Mouse (Mus musculus): ENCODE data around the gene Nectin2. TPM values are rescaled to one million over a fixed set of nuclear protein-coding genes. Genes with fewer than 3 reads are reported as not detected.
"Not testable (repeated sequence)": the region's sequence is repeated elsewhere in the genome, so short reads cannot be mapped to it uniquely, and the experiment has no call there.

Gene Nectin2
- polyA plus RNA-seq, 1 experiment from 2014 or later, result 46.7 TPM

DNA sequence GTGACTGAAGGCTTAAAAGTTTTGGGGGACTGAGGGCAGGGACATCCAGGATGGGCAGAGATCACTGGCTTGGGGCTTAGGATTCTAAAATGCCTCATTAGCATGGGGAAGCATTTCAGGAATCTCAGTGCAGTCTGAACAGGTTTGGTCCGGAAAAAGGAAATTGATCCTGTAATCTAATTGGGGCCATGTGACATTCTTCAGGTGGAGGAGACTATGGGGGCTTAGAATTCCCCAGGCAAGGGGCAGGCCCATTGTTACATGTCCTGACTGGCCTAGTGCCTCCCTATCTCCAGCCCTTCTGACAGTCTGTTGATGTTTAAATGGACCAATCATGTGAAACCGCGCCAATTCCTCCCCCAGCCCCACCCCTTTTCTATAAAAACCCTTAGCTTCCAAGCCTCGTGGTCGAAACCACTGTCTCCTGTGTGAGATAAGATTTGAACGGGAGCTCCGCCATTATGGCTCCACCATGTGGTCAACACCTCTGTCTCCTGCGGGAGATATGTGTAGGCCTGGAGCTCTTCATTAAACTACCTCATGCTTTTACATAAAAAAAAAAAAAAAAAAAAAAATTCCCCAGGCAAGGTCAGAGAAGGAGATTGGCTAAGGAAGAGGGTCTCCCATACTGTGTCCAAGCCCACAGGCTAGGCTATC, 63.2 kb downstream of the Nectin2 start:
- not testable (repeated sequence) for H3K4me2 ChIP-seq (replicated peaks); DNase-seq (ENCODE audit: low spot score); H3K4me3 ChIP-seq (replicated peaks; ENCODE audit: low read length); H3K36me3 ChIP-seq (replicated peaks; ENCODE audit: control insufficient read depth, insufficient read depth); H3K9me3 ChIP-seq (ENCODE audit: control insufficient read depth, low read length); H3K27me3 ChIP-seq (ENCODE audit: control insufficient read depth, insufficient read depth, low read length); ATAC-seq (ENCODE audit: low FRiP score); H3K9ac ChIP-seq; H3K4me1 ChIP-seq (replicated peaks; ENCODE audit: control insufficient read depth, insufficient read depth, low read length); H3K27ac ChIP-seq
- 87% methylated on average over 8 of the region's 8 CpGs for WGBS

DNA sequence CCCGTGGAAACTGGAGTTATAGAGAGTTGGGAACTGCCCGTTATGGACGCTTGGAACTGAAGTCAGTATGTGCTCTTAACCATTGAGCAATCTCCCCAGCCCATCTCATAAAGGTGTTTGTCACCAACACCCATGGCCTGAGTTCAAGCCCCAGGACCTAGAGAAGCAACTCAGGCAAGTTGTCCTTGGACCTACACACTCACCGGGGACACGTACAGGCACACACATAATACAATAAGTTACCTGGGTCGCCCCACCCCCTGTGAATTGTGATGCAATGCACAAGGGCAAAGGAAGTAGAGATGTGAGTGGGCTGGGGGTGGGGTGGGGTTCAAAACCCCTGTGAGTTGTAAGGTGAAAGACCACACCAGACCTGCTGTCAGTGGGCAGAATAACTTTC, 63.8 kb downstream of the Nectin2 start:
- Histone ChIP-seq H3K9me3 (ENCODE audit: control insufficient read depth, low read length) (no peaks in the 10 kb centered on the region), H3K9ac (no peak overlapping the region), H3K4me1 (replicated peaks; ENCODE audit: control insufficient read depth, insufficient read depth, low read length) (no peaks in the 10 kb centered on the region), H3K4me3 (replicated peaks; ENCODE audit: low read length) (no peak overlapping the region), H3K4me2 (replicated peaks) (no peak overlapping the region), H3K27ac (no peak overlapping the region), H3K27me3 (ENCODE audit: control insufficient read depth, insufficient read depth, low read length) (no peaks in the 10 kb centered on the region), H3K36me3 (replicated peaks; ENCODE audit: control insufficient read depth, insufficient read depth) (no peaks in the 10 kb centered on the region)
- 87% methylated on average over 6 of the region's 6 CpGs for WGBS
- ATAC-seq (ENCODE audit: low FRiP score) (no peak), DNase-seq (ENCODE audit: low spot score) (no peak)

DNA sequence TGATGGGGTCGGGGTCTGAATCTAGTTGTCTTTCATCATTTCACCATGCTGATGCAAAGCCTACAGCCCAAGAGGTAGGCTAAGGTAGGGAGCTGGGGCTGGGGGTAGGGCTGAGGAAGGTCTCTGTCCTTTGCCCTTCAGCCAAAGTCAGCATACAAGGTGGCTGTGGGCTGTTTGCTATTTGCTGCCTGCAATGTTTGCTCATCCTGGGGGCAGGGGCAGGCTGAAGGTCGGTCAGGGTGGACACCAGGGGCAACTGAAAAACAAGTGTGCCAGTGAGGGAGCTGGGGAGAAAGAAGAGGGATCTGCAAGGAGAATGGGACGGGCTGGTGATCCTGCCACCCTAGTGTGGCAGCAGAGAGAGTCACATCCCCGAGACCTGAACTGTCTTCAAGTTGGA, 64.9 kb downstream of the Nectin2 start:
- Histone ChIP-seq H3K4me2 (replicated peaks) (no peak overlapping the region), H3K36me3 (replicated peaks; ENCODE audit: control insufficient read depth, insufficient read depth) (no peaks in the 10 kb centered on the region), H3K4me3 (replicated peaks; ENCODE audit: low read length) (no peak overlapping the region), H3K27me3 (ENCODE audit: control insufficient read depth, insufficient read depth, low read length) (no peaks in the 10 kb centered on the region), H3K9me3 (ENCODE audit: control insufficient read depth, low read length) (no peaks in the 10 kb centered on the region), H3K4me1 (replicated peaks; ENCODE audit: control insufficient read depth, insufficient read depth, low read length) (no peaks in the 10 kb centered on the region), H3K27ac (no peak overlapping the region), H3K9ac (no peak overlapping the region)
- no peak for ATAC-seq (ENCODE audit: low FRiP score)
- 67% methylated on average over 4 of the region's 4 CpGs for WGBS
- DNase-seq (ENCODE audit: low spot score), result no peak

DNA sequence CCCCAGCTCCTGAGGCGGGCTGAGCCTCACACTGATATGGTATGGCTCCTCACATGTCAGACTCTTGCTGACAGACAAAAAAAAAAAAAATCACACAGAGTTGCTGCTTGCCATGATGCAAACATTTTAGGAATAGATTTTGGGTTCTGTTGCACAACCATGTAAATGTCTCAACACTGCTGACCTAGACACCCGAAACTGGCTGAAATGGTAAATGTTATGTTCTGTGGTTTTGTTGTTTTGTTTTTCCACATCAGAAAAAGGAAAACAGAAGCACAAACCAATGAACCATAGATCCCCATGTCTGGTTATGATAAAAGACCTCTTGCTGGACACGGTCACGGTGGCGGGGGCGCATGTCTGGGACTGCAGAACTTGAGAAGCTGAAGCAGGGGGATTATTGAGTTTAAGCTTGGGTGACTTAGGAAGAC, 66.5 kb downstream of the Nectin2 start:
- Histone ChIP-seq H3K9ac (no peak overlapping the region), H3K36me3 (replicated peaks; ENCODE audit: control insufficient read depth, insufficient read depth) (no peaks in the 10 kb centered on the region), H3K4me3 (replicated peaks; ENCODE audit: low read length) (no peak overlapping the region), H3K4me2 (replicated peaks) (no peak overlapping the region), H3K27ac (no peak overlapping the region), H3K9me3 (ENCODE audit: control insufficient read depth, low read length) (no peaks in the 10 kb centered on the region), H3K4me1 (replicated peaks; ENCODE audit: control insufficient read depth, insufficient read depth, low read length) (no peaks in the 10 kb centered on the region), H3K27me3 (ENCODE audit: control insufficient read depth, insufficient read depth, low read length) (no peaks in the 10 kb centered on the region)
- 88% methylated on average over 6 of the region's 6 CpGs for WGBS
- no peak for ATAC-seq (ENCODE audit: low FRiP score)
- DNase-seq (ENCODE audit: low spot score), result no peak

DNA sequence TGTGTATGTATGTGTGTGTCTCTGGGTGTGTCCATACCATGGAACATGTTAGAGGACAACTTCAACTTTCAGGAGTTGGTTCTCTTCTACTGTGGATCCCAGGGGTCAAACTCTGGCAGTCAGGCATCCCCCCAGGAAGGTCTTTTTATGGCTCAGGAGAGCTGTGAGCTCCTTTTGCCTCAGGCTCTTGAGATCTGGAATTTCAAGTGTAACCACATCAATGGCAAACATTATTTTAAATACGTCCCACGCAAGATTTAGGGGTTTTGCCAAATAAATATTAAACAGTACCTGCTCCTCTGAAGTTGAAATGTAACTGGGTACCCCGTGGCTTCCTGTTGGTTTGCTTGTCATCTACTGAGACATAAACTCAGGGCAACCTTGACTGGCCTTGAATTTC, 67.3 kb downstream of the Nectin2 start:
- Histone ChIP-seq H3K4me3 (replicated peaks; ENCODE audit: low read length) (no peak overlapping the region), H3K27ac (no peak overlapping the region), H3K4me2 (replicated peaks) (no peak overlapping the region), H3K9ac (no peak overlapping the region), H3K9me3 (ENCODE audit: control insufficient read depth, low read length) (no peaks in the 10 kb centered on the region), H3K4me1 (replicated peaks; ENCODE audit: control insufficient read depth, insufficient read depth, low read length) (no peaks in the 10 kb centered on the region), H3K36me3 (replicated peaks; ENCODE audit: control insufficient read depth, insufficient read depth) (no peaks in the 10 kb centered on the region), H3K27me3 (ENCODE audit: control insufficient read depth, insufficient read depth, low read length) (no peaks in the 10 kb centered on the region)
- WGBS, result 83% methylated on average over 3 of the region's 3 CpGs
- DNase-seq (ENCODE audit: low spot score) (no peak), ATAC-seq (ENCODE audit: low FRiP score) (no peak)

DNA sequence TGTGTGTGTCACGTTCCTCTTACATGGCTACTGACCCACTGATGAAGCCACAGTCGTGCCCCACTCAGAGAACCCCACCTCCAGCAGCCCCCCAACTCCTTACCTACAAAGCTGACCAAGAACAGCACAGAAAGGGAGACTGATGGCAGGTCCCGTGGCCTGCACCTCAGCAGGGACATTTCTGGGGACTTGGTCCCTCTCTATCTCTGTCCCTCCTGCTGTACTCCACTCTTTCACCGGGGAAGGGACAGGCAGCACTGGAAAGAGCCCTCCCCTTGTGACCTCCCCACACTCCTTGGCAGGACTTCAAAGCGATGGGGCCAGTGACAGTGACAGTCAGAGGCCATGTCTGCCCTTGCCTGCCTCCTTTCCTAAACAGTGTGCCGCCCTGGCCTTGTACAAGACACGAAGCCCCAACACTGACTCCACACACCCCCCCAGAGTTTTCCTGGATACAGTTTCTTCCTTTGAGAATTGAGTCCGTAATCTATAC, 69.0 kb downstream of the Nectin2 start, which contains the start of the genes Gm44805 and Apoc4:
Gm44805 (minus strand) TSS at position 222 of the 493 bp plus-strand sequence.
Apoc4 (minus strand) TSS at position 278 of the 493 bp plus-strand sequence.
- Histone ChIP-seq H3K27ac (no peak within 1 kb of the TSS), H3K4me2 (replicated peaks) (no peak within 1 kb of the TSS), H3K9me3 (ENCODE audit: control insufficient read depth, low read length) (no peaks in the 10 kb centered on the region), H3K4me1 (replicated peaks; ENCODE audit: control insufficient read depth, insufficient read depth, low read length) (no peaks in the 10 kb centered on the region), H3K4me3 (replicated peaks; ENCODE audit: low read length) (no peak within 1 kb of the TSS), H3K9ac (no peak within 1 kb of the TSS), H3K27me3 (ENCODE audit: control insufficient read depth, insufficient read depth, low read length) (no peaks in the 10 kb centered on the region), H3K36me3 (replicated peaks; ENCODE audit: control insufficient read depth, insufficient read depth) (no peaks in the 10 kb centered on the region)
- DNase-seq (ENCODE audit: low spot score) (no peak), ATAC-seq (ENCODE audit: low FRiP score) (no peak)
- 65% methylated on average over 8 of the region's 8 CpGs for WGBS

DNA sequence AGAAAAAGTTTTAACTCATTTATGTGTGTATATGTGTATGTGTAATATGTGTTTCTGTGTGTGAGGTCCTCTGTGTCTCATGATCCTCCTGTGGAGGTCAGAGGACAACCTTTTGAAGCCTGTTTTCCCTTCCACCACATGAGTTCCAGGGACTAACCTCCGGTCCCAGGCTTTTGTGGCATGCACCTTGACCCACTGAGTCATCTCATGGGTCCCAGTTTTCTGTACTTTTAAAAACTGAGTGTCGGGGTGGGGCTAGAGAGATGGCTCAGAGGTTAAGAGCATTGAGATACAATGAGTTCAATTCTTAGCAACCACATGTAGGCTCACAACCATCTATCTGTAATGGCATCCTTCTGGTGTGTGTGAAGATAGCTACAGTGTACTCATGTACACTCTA, 69.6 kb downstream of the Nectin2 start:
- Histone ChIP-seq H3K27me3 (ENCODE audit: control insufficient read depth, insufficient read depth, low read length) (no peaks in the 10 kb centered on the region), H3K4me3 (replicated peaks; ENCODE audit: low read length) (no peak overlapping the region), H3K9me3 (ENCODE audit: control insufficient read depth, low read length) (no peaks in the 10 kb centered on the region), H3K27ac (no peak overlapping the region), H3K36me3 (replicated peaks; ENCODE audit: control insufficient read depth, insufficient read depth) (no peaks in the 10 kb centered on the region), H3K4me1 (replicated peaks; ENCODE audit: control insufficient read depth, insufficient read depth, low read length) (no peaks in the 10 kb centered on the region), H3K4me2 (replicated peaks) (no peak overlapping the region), H3K9ac (no peak overlapping the region)
- no peak for ATAC-seq (ENCODE audit: low FRiP score)
- DNase-seq (ENCODE audit: low spot score), result no peak
- 88% methylated on average over 2 of the region's 2 CpGs for WGBS

DNA sequence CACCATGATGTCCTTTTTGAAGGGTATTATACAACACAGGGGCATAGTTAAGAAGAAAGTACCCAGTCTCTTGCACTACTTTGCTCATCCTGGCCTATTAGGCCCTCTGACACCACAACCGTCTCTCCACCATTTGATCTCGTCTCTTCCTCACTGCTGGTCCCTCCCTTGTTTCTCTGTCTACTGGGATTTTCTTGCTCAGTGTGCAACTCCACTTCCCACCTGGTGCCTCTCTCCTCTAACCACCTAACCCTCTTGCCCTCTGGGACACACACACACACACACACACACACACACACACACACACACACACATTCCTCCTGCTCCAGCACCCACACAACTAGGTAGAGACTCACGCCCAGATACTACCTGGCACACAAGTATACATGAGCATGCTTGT, 71.4 kb downstream of the Nectin2 start:
- no peak overlapping the region for H3K9ac ChIP-seq
- H3K27me3 ChIP-seq (ENCODE audit: control insufficient read depth, insufficient read depth, low read length), result no peaks in the 10 kb centered on the region
- ATAC-seq (ENCODE audit: low FRiP score), result no peak
- no peaks in the 10 kb centered on the region for H3K4me1 ChIP-seq (replicated peaks; ENCODE audit: control insufficient read depth, insufficient read depth, low read length)
- no peak overlapping the region for H3K4me2 ChIP-seq (replicated peaks)
- H3K36me3 ChIP-seq (replicated peaks; ENCODE audit: control insufficient read depth, insufficient read depth), result no peaks in the 10 kb centered on the region
- no peaks in the 10 kb centered on the region for H3K9me3 ChIP-seq (ENCODE audit: control insufficient read depth, low read length)
- no peak overlapping the region for H3K27ac ChIP-seq
- WGBS, result 88% methylated on average over 3 of the region's 3 CpGs
- DNase-seq (ENCODE audit: low spot score), result no peak
- H3K4me3 ChIP-seq (replicated peaks; ENCODE audit: low read length), result no peak overlapping the region

DNA sequence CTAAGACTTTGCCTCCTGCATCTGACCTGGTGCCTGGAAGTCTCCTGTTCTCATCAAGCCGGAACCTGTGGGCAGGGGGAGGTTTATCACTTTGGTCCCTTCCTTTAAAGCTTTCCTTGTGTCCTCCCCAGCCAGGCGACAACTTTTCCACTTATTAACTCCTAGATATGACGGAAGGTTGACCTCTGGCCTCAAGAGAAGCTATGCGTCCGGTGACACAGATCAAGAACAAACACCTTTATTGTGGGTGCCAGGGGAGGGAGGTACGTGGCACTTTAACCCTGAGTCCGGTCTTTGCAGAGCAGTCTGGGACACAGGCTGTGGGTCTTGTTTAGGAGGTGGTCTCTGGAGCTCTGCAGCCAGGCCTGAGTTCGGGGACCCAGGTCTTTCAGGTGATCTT, 72.4 kb downstream of the Nectin2 start, which contains the start of gene Apoc2:
Apoc2 (minus strand) TSS at position 70 of the 400 bp plus-strand sequence.
- H3K27me3 ChIP-seq (ENCODE audit: control insufficient read depth, insufficient read depth, low read length), result no peaks in the 10 kb centered on the region
- no peak within 1 kb of the TSS for H3K9ac ChIP-seq
- DNase-seq (ENCODE audit: low spot score) (no peak), ATAC-seq (ENCODE audit: low FRiP score) (no peak)
- H3K4me1 ChIP-seq (replicated peaks; ENCODE audit: control insufficient read depth, insufficient read depth, low read length), result no peaks in the 10 kb centered on the region
- no peaks in the 10 kb centered on the region for H3K9me3 ChIP-seq (ENCODE audit: control insufficient read depth, low read length)
- H3K27ac ChIP-seq, result no peak within 1 kb of the TSS
- H3K4me3 ChIP-seq (replicated peaks; ENCODE audit: low read length), result no peak within 1 kb of the TSS
- no peak within 1 kb of the TSS for H3K4me2 ChIP-seq (replicated peaks)
- WGBS, result 82% methylated on average over 8 of the region's 8 CpGs
- H3K36me3 ChIP-seq (replicated peaks; ENCODE audit: control insufficient read depth, insufficient read depth), result no peaks in the 10 kb centered on the region
